ENCODE assay signal across 10 mouse cellular contexts in the genomic region with DNA sequence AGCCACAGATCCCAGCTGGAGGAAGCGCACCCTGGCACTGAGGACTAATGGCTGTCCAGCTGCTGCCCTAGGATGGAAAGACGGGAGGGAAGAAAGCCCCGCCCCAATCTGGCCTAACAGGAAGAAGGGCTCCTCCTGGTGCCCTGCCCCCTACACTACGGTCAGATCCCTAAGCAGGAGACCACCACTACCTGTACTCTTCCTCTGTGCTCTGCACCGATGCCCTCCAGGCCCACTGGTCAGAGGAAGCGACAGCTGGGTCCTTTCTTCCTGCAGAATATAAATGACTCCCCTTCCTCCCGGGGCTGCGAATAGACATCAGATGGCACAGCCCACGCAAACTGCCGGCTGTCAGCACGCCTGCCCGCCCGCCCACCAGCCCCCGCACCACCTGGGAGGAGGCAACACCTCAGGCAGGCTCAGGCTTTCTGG. TPM values are rescaled to one million over a fixed set of nuclear protein-coding genes. Genes with fewer than 3 reads are reported as not detected.
A peak's percentile ranks its signal among the peaks of the same experiment; 100 is the strongest.
DNase-seq lines count a peak whose midpoint lies in the region; ATAC-seq and TF ChIP-seq lines count a peak whose summit lies in the region.
"Had no signal": no experiment of that assay in that cellular context is flagged by ENCODE, and none has a peak within 500 bp of the region (broad histone marks: within the 10 kb centered on the region; RNA-seq: fewer than 3 reads in every experiment).

No protein-coding gene starts in this region.

- TF ChIP-seq CTCF in liver, postnatal 0 days (IDR thresholded peaks at IDR 0.05; ENCODE audit: low read depth): peak; percentile 32

- WGBS in liver, postnatal 0 days (ENCODE audit: insufficient replicate concordance): 29% methylated on average over 14 of the region's 14 CpGs

- H3K4me2 ChIP-seq in liver, postnatal 0 days (ENCODE audit: low read depth, low read length): no peak overlapping the region

- H3K36me3 ChIP-seq in liver, postnatal 0 days (replicated peaks; ENCODE audit: insufficient read depth, low read length): peaks cover 4% of the 10 kb centered on the region; the same call in 1 of the 2 replicates

- H3K4me1 ChIP-seq in liver, postnatal 0 days (ENCODE audit: insufficient read depth): peaks cover 15% of the 10 kb centered on the region

- no peak for TF ChIP-seq EP300 in liver, postnatal 0 days (IDR thresholded peaks at IDR 0.05; ENCODE audit: low read depth)

- peak; percentile 21 for ATAC-seq in frontal cortex, adult (ENCODE audit: low TSS enrichment)
- ATAC-seq in liver, postnatal 0 days: no peak

- H3K27ac ChIP-seq in liver, postnatal 0 days (ENCODE audit: low read depth): no peak overlapping the region
- H3K27ac ChIP-seq: macrophage had no signal

- peak; percentile 51 for DNase-seq in R1 (ENCODE audit: low read depth, low spot score)
- peak; percentile 57 for DNase-seq in cerebellum, adult 8-10 months
- DNase-seq in layer of hippocampus, adult 18-20 months (ENCODE audit: low spot score in 2 of 2): peak; percentile 76 to 90
- DNase-seq in liver, postnatal 0 days: no peak
- peak; percentile 77 for DNase-seq in retina, postnatal 1 day
- no peak for DNase-seq in urinary bladder, adult 2 months (ENCODE audit: low spot score)
- no peak for DNase-seq in ovary, postnatal 14 days (ENCODE audit: low spot score)

- no peak overlapping the region for H3K9ac ChIP-seq in liver, postnatal 0 days (replicated peaks)

- no peak overlapping the region for H3K4me3 ChIP-seq in liver, postnatal 0 days (ENCODE audit: low read depth, low read length)

- H3K9me3 ChIP-seq in liver, postnatal 0 days (ENCODE audit: low read length): no peaks in the 10 kb centered on the region

- H3K27me3 ChIP-seq in liver, postnatal 0 days (ENCODE audit: insufficient read depth, low read length): no peaks in the 10 kb centered on the region

RNA-seq across cellular contexts. Expression of a gene that starts 3.9 kb away (rescaled TPM):
- 10 to 100 TPM; 17.4 TPM for total RNA-seq in layer of hippocampus, adult 18-20 months (2021)
- 1.5 and 1.6 TPM in 2 replicates for polyA plus RNA-seq in liver, postnatal 0 days (2015; fragmentation: Nextera tagmentation; extraction: Ambion mirVana)
- polyA plus RNA-seq in urinary bladder, adult 2 months (2012; rRNA removed): 8.3 and 8.6 TPM in 2 replicates

RNA-seq across cellular contexts. Expression of a gene that starts 10.9 kb away (rescaled TPM):
- total RNA-seq in layer of hippocampus, adult 18-20 months (2021): 10 to 100 TPM; 71.6 to 76.8 TPM
- 1.2 and 1.5 TPM in 2 replicates for polyA plus RNA-seq in liver, postnatal 0 days (2015; fragmentation: Nextera tagmentation; extraction: Ambion mirVana)
- polyA plus RNA-seq in urinary bladder, adult 2 months (2012; rRNA removed): 9.4 and 13.1 TPM in 2 replicates

RNA-seq across cellular contexts. Expression of a gene that starts 13.7 kb away (rescaled TPM):
- 10 to 100 TPM; 23.5 to 24.8 TPM for total RNA-seq in layer of hippocampus, adult 18-20 months (2021)
- 1.4 TPM in 2 replicates for polyA plus RNA-seq in liver, postnatal 0 days (2015; fragmentation: Nextera tagmentation; extraction: Ambion mirVana)
- 7.1 and 8.5 TPM in 2 replicates for polyA plus RNA-seq in urinary bladder, adult 2 months (2012; rRNA removed)

RNA-seq across cellular contexts. Expression of a gene that starts 29.4 kb away (rescaled TPM):
- total RNA-seq in layer of hippocampus, adult 18-20 months (2021): 1 to 10 TPM; 2.8 to 3.2 TPM
- 0.05 and 0.79 TPM in 2 replicates for polyA plus RNA-seq in liver, postnatal 0 days (2015; fragmentation: Nextera tagmentation; extraction: Ambion mirVana)
- 0.56 and 0.96 TPM in 2 replicates for polyA plus RNA-seq in urinary bladder, adult 2 months (2012; rRNA removed)
- total RNA-seq: common myeloid progenitor, adult 5-6 weeks had no signal

RNA-seq across cellular contexts. Expression of a gene that starts 42.4 kb away (rescaled TPM):
- total RNA-seq in layer of hippocampus, adult 18-20 months (2021): 10 to 100 TPM; 14.8 to 15.1 TPM
- not detected in 2 replicates for polyA plus RNA-seq in liver, postnatal 0 days (2015; fragmentation: Nextera tagmentation; extraction: Ambion mirVana)
- 0.01 TPM in 1 of 2 replicates, not detected in the other for polyA plus RNA-seq in urinary bladder, adult 2 months (2012; rRNA removed)
- total RNA-seq: common myeloid progenitor, adult 5-6 weeks had no signal
- polyA plus RNA-seq: macrophage had no signal

Comparison
In these comparisons a context has a peak if more than half of its experiments do, and no peak if none do; other contexts are left out.
1. DNase-seq: peak in R1 (single experiment), cerebellum, adult 8-10 months (single experiment), layer of hippocampus, adult 18-20 months (2 of 2) and retina, postnatal 1 day (single experiment); none in liver, postnatal 0 days (single experiment), urinary bladder, adult 2 months (single experiment) and ovary, postnatal 14 days (single experiment).